Mouse (Mus musculus) heart, adult 18-20 months (tissue): ENCODE measurements at regions not wholly inside any gene's neighbourhood (a gene's known extent, or its start where the extent isn't known, plus 50 kb on each side); places are given as distances from the start of the nearest gene placed in this dataset.

Experiments used
- DNase-seq, 2 experiments: peaks; one replicate each; pipeline ENCODE4 v3.0.0; 2021 to 2022; ENCODE audit warnings: mixed read lengths in 1 of 2

- DNase-seq = no peak
Measured at GRCm38 (mm10) chr1:183504103-183504841, 86.3 kb downstream of the Hhipl2 start.

DNA sequence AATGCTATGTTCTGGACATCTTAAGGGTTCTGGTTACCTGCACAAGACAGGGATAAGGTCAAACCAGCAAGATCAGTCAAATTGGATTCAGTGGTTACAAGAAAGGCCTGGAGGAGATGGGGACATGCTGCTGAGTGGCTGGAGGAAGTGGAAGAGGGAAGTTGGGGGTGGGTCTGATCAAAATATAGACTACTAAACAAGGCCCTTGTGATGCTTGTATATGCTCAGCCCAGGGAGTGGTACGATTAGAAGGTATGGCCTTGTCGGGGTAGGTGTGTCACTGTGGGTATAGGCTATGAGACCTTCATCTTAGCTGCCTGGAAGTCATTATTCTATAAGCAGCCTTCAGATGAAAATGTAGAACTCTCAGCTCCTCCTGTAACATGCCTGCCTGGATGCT is 89.9 kb downstream of the Hhipl2 start:
- DNase-seq = no peak

GRCm38 (mm10) chr1:183510759-183511158 is 92.7 kb downstream of the Hhipl2 start:
- DNase-seq = peak; percentile 26 to 62

- DNase-seq = no peak
Measured at GRCm38 (mm10) chr1:183513876-183514275, 95.9 kb downstream of the Hhipl2 start.

DNA sequence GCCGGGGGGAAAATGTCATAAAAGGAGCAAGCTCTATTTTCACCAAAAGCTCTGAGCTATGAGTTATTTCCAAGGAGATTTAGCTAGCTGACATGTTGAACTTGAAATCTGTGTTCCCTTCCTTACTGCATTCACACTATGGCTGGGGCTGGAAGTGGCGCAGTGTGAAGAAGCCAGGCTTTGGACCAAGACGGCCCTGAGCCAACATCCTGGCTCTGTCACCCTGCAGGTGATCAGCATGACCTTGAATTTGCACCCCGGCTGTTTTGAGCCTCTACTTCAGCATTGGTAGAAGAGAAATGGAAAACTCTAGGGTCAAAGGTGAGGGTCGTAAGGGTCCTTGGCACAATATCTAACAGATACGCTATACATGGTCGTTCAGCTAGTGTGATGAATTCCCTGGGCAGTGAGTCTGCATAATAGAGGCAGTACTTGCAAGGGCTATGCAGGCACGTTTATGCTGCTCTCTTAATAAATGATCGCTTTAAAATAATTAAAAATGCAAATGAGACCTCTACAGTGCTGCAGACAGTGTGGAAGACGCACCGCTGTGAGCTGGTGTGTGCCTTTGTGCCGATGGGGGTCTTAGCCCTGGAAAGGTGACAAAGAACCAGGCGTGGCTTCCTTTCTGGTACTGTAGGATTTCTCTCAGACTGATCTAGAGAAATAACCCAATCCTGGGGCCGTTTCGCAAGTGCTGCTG is 96.4 kb downstream of the Hhipl2 start:
- DNase-seq = no peak

DNA sequence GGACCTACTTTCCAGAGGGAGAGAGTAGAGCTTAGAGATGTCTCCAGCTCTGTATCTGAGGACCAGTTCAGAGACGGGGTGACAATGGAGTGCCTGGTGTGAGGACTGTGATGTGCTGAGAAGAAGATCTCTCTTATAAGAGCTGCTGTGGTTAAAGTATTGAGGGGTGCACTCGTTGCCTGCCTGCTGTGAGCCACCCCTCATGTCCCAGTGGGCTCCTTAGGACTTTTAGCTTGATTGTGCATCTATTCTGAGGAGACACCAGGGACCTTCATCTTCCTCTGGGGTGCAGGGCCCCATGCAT is 96.9 kb downstream of the Hhipl2 start:
- DNase-seq = no peak

- DNase-seq = no peak
Measured at GRCm38 (mm10) chr1:183516167-183516566, 98.2 kb downstream of the Hhipl2 start.

DNA sequence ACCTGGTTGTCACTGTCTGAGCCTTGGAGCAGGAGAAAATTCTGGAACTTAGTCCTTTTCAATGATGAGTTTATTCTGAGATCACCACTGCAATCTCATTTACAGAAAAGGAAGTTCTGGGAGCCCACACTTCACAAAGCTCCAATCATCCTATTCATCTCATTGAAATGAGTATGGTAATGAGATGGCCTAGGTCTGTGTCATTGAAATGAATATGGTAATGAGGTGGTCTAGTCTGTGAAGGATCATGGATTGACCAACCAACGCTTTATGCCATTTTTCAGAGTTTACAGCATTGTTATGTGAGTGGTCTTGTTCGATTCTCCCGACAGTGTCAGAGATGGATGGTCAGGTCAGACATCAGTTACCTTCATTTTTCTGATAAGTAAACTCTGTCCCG is 99.2 kb downstream of the Hhipl2 start:
- DNase-seq = no peak

- no peak for DNase-seq
Measured at GRCm38 (mm10) chr1:183521569-183521968, 103.6 kb downstream of the Hhipl2 start.

DNA sequence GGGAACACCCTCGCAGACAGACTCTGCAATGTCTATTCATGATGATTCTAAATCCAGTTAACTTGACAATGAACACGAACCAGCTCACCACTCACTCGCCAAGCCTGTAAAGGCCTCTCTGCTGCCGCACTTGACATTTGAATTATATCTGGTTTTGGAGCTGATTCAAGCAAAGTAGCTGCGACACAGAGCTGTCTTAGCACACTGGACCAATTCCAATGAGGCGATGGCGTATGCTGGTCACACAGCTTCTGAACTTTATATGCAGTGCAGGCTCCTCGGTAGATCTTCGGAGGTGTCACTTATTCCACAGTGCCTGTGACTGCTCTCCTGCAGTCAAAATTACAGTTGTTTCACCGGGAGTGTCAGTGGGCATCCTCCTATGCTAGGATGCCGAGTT is 115.4 kb downstream of the Hhipl2 start:
- DNase-seq = no peak

DNA sequence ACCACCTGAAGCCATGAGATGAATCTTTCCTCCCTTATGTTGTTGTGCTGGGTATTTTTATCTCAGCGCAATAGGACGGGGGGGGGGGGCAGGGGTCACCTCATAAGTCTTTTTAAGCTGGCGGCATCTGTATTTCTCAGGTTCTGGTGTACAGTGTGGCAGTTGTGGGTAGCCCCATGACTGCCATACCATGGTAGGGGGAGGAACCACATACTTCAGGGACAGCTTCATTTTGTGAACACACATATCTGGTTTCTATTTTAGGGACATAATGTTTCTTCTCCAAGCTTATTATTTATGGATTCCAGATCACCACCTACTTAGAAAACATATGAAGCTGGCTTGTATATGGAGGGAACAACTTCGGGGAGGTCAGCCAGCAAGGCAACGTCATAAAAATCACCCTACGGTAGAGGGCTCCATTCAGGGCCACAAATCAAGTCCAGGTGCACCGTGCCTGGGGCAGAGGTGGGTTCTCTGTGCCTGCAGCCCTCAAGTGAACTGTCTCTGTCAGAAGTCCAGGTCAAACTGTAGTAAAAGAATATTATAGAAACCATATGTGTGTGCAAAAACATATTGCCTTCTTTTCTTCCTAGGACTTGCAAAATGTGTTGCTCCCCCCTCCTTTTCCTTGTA is 130.9 kb downstream of the Hhipl2 start:
- DNase-seq = no peak

DNA sequence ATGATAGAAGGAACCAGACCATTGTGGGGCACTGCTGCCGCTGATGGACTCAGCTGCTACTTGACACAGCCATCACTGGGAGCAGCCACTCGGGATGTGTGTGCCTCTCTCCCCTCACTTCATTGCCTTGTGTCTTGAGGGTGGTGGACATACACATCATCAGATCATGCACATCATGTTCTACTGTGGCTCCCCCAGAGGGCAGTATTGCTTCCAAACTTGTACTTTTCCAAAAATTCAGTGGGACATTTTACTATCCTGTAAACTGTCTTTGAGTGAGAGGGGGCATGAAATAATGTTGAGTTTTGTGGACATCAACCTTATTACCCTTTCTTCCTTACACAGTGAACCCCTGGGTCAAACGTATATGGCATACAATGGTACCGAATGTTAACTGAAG is 134.6 kb downstream of the Hhipl2 start:
- DNase-seq = no peak

DNA sequence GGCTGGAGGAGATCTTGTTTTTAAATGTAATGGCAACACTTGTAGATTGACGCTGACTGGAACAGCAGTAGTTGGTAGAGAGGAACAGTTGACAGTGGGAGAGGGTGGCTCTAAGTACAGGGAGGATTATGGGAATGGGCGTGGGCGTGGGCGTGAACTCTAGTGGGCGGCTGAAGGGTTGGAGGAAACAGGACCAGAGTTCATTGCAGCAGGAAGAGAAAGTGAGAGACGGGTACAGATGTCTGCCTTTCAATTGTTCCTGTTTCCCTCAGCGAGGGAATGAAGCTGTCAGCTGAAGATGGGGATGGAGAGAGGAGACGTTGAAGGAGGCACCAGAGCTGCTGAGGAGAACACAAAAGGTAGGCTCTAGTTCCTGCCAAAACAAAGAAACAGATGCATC is 135.2 kb downstream of the Hhipl2 start:
- peak in 1 of 2 experiments; percentile 16 for DNase-seq

- no peak for DNase-seq
Measured at GRCm38 (mm10) chr1:183562853-183563252, 144.8 kb downstream of the Hhipl2 start.

DNA sequence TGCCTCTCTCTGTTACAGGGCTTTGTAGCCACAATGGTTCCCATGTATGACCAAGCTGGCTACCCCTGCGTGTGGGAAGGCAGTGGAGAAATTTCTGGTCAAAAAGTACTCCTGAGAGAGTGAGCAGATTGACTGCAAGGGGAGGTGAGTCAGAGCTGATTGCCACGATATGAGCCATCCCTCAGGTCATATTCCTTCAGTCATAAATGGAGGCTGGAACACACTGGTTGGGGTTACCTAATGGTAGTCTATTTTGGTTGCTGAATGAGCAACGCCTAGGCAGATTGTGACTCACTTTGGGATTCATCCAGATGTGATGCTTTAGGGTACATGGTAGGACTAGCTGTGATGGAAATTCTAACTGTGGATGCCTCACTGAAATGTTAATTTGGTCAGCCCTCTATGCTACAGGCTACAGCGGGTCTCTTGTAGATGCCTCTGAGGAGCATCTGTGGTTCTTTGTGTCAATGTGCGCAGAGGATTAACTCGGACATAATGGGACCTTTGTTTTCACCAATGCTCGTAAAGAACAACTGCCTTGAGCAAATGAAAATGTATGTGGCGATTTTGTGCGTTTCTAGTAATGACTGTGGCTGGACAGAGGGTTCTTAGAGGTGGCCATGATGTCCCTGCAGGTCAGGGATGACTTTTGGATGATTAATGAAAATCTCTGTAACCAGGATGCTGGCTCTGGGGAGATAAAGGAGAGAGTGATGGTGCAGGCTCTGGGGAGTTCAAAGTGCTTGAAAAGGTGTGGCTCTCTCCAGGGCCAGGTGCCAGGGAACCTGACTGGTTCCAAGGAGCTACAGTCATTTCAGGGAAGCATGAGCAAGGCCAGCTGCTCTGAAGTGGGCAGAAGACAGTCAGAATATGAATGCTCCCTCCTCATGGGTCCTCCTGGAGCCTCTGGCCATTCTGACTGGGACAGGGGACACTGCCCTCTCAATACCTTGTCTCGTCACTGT is 155.9 kb downstream of the Hhipl2 start:
- no peak for DNase-seq

- DNase-seq = no peak
Measured at GRCm38 (mm10) chr1:183584861-183585260, 166.8 kb downstream of the Hhipl2 start.

DNA sequence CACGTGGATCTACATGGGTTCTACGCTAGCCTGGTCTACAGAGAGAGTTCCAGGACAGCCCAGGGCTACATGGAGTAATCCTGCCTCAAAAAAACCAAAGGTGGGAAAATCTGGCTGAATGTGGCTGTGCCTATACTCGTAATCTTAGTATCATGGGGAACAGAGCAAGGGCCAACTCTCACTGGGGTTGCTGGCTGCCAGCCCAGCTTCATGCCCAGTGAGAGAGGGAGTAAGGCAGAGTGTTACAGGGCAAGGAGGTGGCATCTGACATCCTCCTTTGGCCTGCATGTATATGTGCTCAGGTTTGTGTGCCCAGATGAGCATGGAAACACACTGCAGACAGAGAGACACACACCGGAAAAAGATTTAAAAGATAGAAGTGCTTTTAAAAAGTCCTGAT is 168.4 kb downstream of the Hhipl2 start:
- no peak for DNase-seq

DNA sequence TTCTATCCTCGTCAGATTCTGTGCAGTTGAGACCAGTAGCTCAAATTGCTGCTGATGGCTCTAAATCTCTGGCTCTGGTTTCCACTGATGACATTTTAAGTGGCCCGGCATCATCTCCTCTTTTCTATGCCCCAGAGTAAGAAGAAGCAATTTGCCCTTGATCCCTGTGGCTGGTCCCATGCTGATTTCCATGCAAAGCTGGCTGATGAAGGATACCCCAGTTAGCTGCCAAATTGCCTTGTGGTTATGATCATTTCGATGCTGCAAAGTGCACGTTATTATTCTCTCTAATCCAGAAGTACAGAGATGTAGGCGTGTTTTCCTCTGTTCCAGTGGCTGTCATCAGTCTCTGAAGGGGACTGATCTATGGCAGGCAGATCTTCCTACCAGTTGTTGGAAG is 177.3 kb downstream of the Hhipl2 start:
- no peak for DNase-seq

- DNase-seq = no peak
Measured at GRCm38 (mm10) chr1:183600466-183600865, 182.5 kb downstream of the Hhipl2 start.

DNA sequence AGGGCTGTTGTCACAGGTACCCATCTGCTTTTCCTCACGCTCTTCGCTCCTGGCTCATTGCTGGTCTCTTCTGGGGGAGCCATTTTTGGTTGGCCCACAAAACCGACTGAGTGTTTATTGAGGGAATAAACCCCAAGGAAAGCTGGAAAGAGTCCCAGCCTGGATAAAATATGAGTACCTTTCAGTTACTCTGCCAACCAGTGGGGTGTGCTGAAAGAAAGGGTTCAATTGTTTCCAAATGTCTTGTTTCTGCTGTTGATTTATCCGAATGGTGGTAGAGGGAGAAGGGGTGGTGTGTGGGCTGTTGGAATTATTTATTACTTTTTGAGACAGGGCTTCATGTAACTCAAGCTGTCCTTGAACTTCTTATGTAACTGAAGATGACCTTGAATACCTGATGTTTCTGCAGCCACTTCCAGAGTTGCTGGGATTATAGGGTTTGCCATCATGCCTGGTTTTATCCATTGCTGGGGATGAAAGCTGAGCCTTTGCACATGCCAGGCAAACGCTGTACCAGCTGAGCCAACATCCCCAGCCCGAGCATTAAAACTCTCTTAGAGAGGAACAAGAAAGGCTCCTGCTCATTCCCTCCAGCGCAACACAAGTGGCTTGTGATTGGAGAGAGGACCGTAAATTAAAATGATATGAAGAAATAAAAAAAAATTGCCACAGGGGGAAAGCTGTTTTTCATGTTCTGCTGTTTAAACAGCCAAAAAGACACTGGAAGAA is 194.1 kb downstream of the Hhipl2 start:
- DNase-seq = no peak

- DNase-seq = no peak
Measured at GRCm38 (mm10) chr1:183619451-183620059, 201.5 kb downstream of the Hhipl2 start.
